Mouse (Mus musculus) lung, embryonic 15.5 days (tissue): Measurements from ENCODE around the gene Ankrd31. TPM values are rescaled to one million over a fixed set of nuclear protein-coding genes. Genes with fewer than 3 reads are reported as not detected.
A peak's percentile ranks its signal among the peaks of the same experiment; 100 is the strongest.
"Not testable (repeated sequence)": the region's sequence is repeated elsewhere in the genome, so short reads cannot be mapped to it uniquely, and the experiment has no call there.

Experiments
- ATAC-seq: fragments of 200-750 bp; cut with Nextera tagmentation; 2 replicates; pipeline ENCODE4 v1.8.0; 2017; ENCODE audit warnings: moderate number of reproducible peaks, borderline replicate concordance; ENCODE audit not compliant: low FRiP score, low TSS enrichment; ENCODE audit errors: extremely low read depth
- H3K27ac ChIP-seq: fragments of 300-500 bp; sonication (generic); 2 replicates; pipeline ENCODE4 v1.5.1; 2015; ENCODE audit warnings: moderate library complexity, mild to moderate bottlenecking, inconsistent platforms
- H3K27me3 ChIP-seq: fragments of 300-500 bp; sonication (generic); 2 replicates; pipeline ENCODE4 v1.6.1; 2015; ENCODE audit warnings: inconsistent platforms
- H3K36me3 ChIP-seq: fragments of 300-500 bp; sonication (generic); 2 replicates; pipeline ENCODE4 v1.6.1; 2015; ENCODE audit warnings: inconsistent platforms
- H3K4me1 ChIP-seq: fragments of 300-500 bp; sonication (generic); 2 replicates; pipeline ENCODE4 v1.6.1; 2015; ENCODE audit warnings: inconsistent platforms
- H3K4me2 ChIP-seq: fragments of 300-500 bp; sonication (generic); 2 replicates; pipeline ENCODE4 v1.6.1; 2015; ENCODE audit warnings: inconsistent platforms, mild to moderate bottlenecking, moderate library complexity
- H3K4me3 ChIP-seq: fragments of 300-500 bp; sonication (generic); 2 replicates; pipeline ENCODE4 v1.5.1; 2015; ENCODE audit warnings: mild to moderate bottlenecking, inconsistent platforms
- H3K9ac ChIP-seq: fragments of 300-500 bp; sonication (generic); 2 replicates; pipeline ENCODE4 v1.6.1; 2015; ENCODE audit warnings: inconsistent platforms
- H3K9me3 ChIP-seq: fragments of 300-500 bp; sonication (generic); 2 replicates; pipeline ENCODE4 v1.6.1; 2016; ENCODE audit warnings: inconsistent platforms
- WGBS: fragments of 180-500 bp; shearing (Covaris S2); methylation state at CpG from one replicate; pipeline ENCODE4 v1.1.7; 2015; 5-methylcytosine and 5-hydroxymethylcytosine counted together
- polyA plus RNA-seq: library from polyadenylated mRNA; unstranded; fragments of >200 nt; fragmentation: Nextera tagmentation; extraction: Ambion mirVana; gene quantifications from 2 replicates; pipeline ENCODE4 v1.2.1, GENCODE M21; 2015

Gene Ankrd31
- polyA plus RNA-seq, 1 experiment from 2014 or later = not detected

- H3K4me3 ChIP-seq = no peak overlapping the region
Observed at GRCm38 (mm10) chr13:96870742-96871141, 122.7 kb downstream of the Ankrd31 start.

DNA sequence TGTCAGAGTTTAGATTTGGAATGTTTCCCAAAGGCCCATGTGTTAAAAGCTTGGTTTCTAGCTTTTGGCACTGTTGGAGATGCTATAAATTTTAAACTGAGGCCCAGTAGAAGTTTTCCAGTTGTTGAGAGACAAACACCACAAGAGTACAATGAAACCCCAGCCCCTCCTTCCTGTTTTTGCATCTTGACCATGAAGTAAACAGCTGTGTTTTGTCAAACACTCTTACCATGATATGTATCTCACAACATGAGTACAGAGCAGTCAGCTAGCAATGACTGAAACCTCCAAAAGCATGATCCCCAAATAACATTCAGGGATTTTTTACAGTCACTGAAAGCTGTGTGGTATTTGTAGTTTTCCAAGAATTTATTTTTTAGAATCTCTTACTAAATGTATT lies 126.0 kb downstream of the Ankrd31 start:
- Histone ChIP-seq H3K27me3 (no peaks in the 10 kb centered on the region), H3K27ac (no peak overlapping the region)
- ATAC-seq = no peak

More at GRCm38 (mm10) chr13:96870742-96871141, 122.7 kb downstream of the Ankrd31 start:
- H3K27me3 ChIP-seq = no peaks in the 10 kb centered on the region
- no peaks in the 10 kb centered on the region for H3K36me3 ChIP-seq
- H3K9ac ChIP-seq = no peak overlapping the region
- no peaks in the 10 kb centered on the region for H3K4me1 ChIP-seq
- no peaks in the 10 kb centered on the region for H3K9me3 ChIP-seq
- no peak for ATAC-seq
- WGBS = 74% methylated on average over 4 of the region's 4 CpGs
- H3K4me2 ChIP-seq = no peak overlapping the region
- no peak overlapping the region for H3K27ac ChIP-seq

DNA sequence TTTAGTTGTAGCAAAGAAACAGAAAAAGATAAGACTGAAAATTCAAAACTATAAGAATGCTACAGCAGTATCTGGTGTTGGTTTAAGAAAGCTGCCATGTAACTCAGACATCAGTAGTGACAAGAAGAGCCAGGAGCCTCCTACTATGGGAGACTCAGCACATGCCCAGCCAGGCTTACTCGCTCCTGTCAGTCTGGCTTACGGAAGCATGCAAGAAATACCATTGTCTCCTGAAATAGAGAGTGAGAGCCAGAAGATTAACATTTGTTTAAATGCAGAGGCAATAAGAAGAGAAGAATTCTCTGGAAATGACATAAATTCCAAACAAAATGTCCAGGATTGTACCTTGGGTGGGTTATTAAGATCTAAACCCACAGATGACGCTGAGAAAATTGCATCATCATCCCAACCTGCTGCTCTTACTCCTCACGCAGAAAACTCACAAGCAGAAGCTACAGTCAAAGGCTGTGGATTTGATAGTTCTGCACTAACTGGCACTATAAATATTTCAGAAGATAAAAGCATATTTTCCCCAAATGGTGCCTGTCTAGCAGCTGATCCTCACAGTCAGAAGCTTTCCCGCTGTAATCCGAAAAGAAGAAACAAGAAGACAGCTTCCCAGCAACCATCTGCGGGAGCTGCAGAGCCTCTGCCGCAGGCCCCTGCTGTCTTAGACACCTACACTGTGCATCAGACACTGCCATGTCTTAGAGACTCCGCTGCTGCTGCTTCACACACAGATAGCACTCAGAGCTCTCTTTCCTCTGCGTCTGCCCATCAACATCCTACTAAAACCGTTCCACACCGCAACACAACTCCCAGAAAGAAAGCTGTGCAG lies 130.4 kb downstream of the Ankrd31 start:
- no peak overlapping the region for H3K9ac ChIP-seq
- no peaks in the 10 kb centered on the region for H3K36me3 ChIP-seq
- H3K27me3 ChIP-seq = no peaks in the 10 kb centered on the region
- 60% methylated on average over 12 of the region's 12 CpGs for WGBS
- ATAC-seq = no peak
- H3K4me3 ChIP-seq = no peak overlapping the region
- H3K4me1 ChIP-seq = no peaks in the 10 kb centered on the region
- no peak overlapping the region for H3K4me2 ChIP-seq
- H3K27ac ChIP-seq = no peak overlapping the region
- H3K9me3 ChIP-seq = no peaks in the 10 kb centered on the region

More for the DNA sequence above, 126.0 kb downstream of the Ankrd31 start:
- Histone ChIP-seq H3K4me2 (no peak overlapping the region), H3K9ac (no peak overlapping the region), H3K36me3 (no peaks in the 10 kb centered on the region), H3K4me3 (no peak overlapping the region), H3K9me3 (no peaks in the 10 kb centered on the region), H3K4me1 (no peaks in the 10 kb centered on the region)

DNA sequence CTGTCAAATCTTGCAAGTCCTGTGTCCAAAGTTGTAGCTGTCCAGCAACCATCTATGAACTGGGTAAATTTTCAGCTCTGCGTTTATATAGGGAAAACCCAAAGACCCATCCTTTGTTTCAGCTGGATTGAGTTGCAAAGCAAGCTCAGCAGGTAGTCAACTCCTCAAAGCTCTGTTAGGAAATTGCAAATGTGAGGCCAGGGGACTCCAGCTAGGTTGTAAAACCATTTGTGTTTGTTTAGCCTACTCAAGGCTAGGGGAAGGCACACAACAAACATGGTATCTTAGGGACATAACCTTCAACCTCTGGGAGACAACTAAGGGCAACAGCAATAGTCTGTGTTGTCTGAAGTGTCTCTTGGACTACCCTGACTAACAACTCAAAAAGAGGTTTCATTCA lies 136.5 kb downstream of the Ankrd31 start:
- Histone ChIP-seq H3K4me1 (no peaks in the 10 kb centered on the region), H3K36me3 (no peaks in the 10 kb centered on the region), H3K9ac (no peak overlapping the region), H3K27me3 (no peaks in the 10 kb centered on the region), H3K4me2 (no peak overlapping the region), H3K4me3 (no peak overlapping the region), H3K27ac (no peak overlapping the region), H3K9me3 (no peaks in the 10 kb centered on the region)
- no peak for ATAC-seq
- WGBS = 46% methylated on average over 1 of the region's 1 CpGs

DNA sequence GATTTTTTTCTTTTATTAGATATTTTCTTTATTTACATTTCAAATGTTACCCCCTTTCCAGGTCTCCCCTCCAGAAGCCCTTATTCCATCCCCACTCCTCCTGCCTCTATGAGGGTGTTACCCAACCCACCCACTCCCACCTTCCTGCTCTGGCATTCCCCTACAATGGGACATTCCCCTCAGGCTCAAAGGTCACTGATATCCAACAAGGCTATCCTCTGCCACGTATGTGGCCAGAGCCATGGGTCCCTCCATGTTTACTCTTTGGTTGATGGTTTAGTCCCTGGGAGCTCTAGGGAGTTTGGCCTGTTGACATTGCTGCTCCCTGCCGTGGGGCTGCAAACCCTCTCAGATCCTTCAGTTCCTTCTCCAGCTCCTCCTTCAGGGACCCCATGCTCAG lies 141.9 kb downstream of the Ankrd31 start:
- ATAC-seq = no peak
- Histone ChIP-seq H3K27me3 (no peaks in the 10 kb centered on the region), H3K9ac (no peak overlapping the region), H3K36me3 (no peaks in the 10 kb centered on the region), H3K4me2 (no peak overlapping the region), H3K27ac (no peak overlapping the region), H3K4me1 (no peaks in the 10 kb centered on the region), H3K4me3 (no peak overlapping the region), H3K9me3 (no peaks in the 10 kb centered on the region)
- WGBS = 22% methylated on average over 2 of the region's 2 CpGs

DNA sequence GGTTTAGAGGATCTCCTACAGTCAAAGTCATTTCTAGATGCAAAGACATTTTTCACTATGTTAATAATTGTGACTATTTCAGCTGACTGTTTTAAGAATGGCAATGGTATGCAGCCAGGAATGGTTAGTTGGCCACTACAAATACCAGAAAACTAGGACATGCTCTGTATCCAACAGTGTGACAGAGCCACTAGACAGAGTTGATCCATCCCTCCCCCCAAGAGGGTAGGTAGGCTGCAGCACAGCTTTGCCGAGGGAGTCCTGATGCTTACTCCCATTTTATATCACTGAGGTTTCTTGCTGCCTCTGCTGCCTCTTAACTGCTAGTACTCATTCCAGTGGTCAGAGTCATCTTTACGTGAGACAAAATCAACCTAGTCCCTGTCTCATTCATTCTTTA lies 147.1 kb downstream of the Ankrd31 start:
- H3K4me3 ChIP-seq = no peak overlapping the region

DNA sequence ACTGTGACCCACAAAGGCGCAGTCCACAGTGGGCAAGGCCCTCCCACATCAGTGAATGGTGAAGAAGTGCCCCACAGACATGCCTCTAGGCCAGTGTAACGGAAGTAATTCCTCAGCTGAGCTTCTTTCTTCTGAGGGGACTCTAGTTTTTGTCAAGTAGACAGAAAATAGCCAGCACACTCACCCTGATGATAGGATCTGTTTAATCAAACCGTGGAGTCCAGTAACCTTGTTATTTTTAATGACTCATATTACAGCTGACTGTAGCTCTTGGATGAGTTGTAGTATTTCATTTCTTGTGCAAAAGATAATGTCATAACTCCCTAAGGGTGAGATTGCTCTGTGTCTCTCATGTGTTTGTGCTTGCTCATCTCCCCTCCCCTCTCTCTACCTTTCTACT lies 158.6 kb downstream of the Ankrd31 start:
- Histone ChIP-seq H3K4me2 (no peak overlapping the region), H3K4me1 (no peaks in the 10 kb centered on the region), H3K36me3 (no peaks in the 10 kb centered on the region), H3K9me3 (no peaks in the 10 kb centered on the region), H3K27ac (no peak overlapping the region), H3K9ac (no peak overlapping the region), H3K27me3 (no peaks in the 10 kb centered on the region), H3K4me3 (no peak overlapping the region)
- WGBS = 58% methylated on average over 3 of the region's 3 CpGs
- ATAC-seq = no peak

More for the DNA sequence above, 147.1 kb downstream of the Ankrd31 start:
- no peak for ATAC-seq
- no peaks in the 10 kb centered on the region for H3K9me3 ChIP-seq
- H3K4me2 ChIP-seq = no peak overlapping the region
- no peak overlapping the region for H3K9ac ChIP-seq
- H3K27me3 ChIP-seq = no peaks in the 10 kb centered on the region
- WGBS = 71% methylated on average over 2 of the region's 2 CpGs
- no peaks in the 10 kb centered on the region for H3K4me1 ChIP-seq
- no peaks in the 10 kb centered on the region for H3K36me3 ChIP-seq
- H3K27ac ChIP-seq = no peak overlapping the region

DNA sequence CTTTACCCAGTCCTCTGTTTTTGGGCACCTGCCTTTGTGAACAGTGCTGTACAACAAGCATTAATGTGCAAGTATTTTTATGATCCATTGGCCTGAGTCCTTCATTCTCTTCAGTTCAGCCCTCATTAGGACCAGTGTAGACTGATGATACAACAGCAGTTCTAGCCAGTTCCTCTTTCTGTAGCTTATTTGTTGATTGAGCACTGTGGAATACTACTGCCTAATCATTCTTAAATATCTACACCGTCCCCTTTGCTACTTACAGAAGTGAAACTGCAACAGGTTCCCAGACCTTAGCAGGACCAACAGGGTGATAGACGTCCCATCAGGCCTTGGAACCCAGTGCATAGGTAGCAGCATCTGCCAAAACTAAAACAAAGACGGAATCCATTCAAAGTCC lies 163.1 kb downstream of the Ankrd31 start:
- Histone ChIP-seq H3K4me2 (no peak overlapping the region), H3K9me3 (no peaks in the 10 kb centered on the region), H3K9ac (no peak overlapping the region), H3K27me3 (no peaks in the 10 kb centered on the region), H3K4me1 (no peaks in the 10 kb centered on the region), H3K4me3 (no peak overlapping the region), H3K36me3 (no peaks in the 10 kb centered on the region), H3K27ac (no peak overlapping the region)
- no peak for ATAC-seq
- 90% methylated on average over 3 of the region's 3 CpGs for WGBS

DNA sequence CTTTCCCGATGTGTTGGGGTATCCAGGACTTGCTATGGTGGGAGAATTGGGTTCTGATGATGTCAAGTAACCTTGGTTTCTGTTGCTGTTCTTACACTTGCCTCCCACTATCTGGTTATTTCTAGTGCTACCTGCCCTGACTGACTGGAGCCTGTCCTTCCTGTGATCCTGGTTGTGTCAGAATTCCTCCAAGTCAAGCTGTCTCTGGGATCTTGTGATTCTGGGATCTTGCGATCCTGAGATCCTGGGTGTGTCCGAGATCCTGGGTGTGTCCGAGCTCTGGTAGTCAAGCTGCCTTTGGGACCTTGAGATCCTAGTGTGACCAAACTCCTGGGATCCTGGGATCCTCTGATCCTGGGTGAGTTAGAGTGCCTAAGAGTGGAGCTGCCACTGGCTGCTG lies 175.1 kb downstream of the Ankrd31 start:
- not testable (repeated sequence) for H3K4me3 ChIP-seq, ATAC-seq, H3K4me1 ChIP-seq, H3K36me3 ChIP-seq, H3K9ac ChIP-seq, H3K4me2 ChIP-seq, H3K27ac ChIP-seq, H3K9me3 ChIP-seq
- WGBS = 91% methylated on average over 4 of the region's 4 CpGs
- H3K27me3 ChIP-seq = peaks cover 24% of the 10 kb centered on the region

GRCm38 (mm10) chr13:96923999-96924961 lies 176.2 kb downstream of the Ankrd31 start, which contains the start of gene Gcnt4:
TSS of gene Gcnt4 (plus strand) at chr13:96924689.
- Histone ChIP-seq H3K9ac (peak within 1 kb of the TSS; percentile 58), H3K36me3 (no peaks in the 10 kb centered on the region), H3K27ac (no peak within 1 kb of the TSS), H3K9me3 (no peaks in the 10 kb centered on the region), H3K27me3 (peaks cover 24% of the 10 kb centered on the region), H3K4me3 (peak within 1 kb of the TSS; percentile 65), H3K4me1 (peaks cover 7% of the 10 kb centered on the region; the same call in 1 of the 2 replicates), H3K4me2 (peak within 1 kb of the TSS; percentile 97)
- ATAC-seq = peak; percentile 80
- 8% methylated on average over 56 of the region's 56 CpGs for WGBS

- Histone ChIP-seq H3K9ac (peak overlapping the region; percentile 58), H3K27ac (no peak overlapping the region), H3K4me3 (peak overlapping the region; percentile 65), H3K27me3 (peaks cover 24% of the 10 kb centered on the region), H3K4me1 (peaks cover 7% of the 10 kb centered on the region; the same call in 1 of the 2 replicates), H3K9me3 (no peaks in the 10 kb centered on the region), H3K4me2 (peak overlapping the region; percentile 97), H3K36me3 (no peaks in the 10 kb centered on the region)
- 2% methylated on average over 53 of the region's 53 CpGs for WGBS
- peak; percentile 32; the same call in 1 of the 2 replicates for ATAC-seq
Observed at GRCm38 (mm10) chr13:96924985-96925745, 177.1 kb downstream of the Ankrd31 start.
